Mouse (Mus musculus): Measurements from ENCODE around the gene Mlph. TPM values are rescaled to one million over a fixed set of nuclear protein-coding genes. Genes with fewer than 3 reads are reported as not detected.

Mlph gene
- polyA plus RNA-seq, 1 experiment from 2014 or later, result 8.8 TPM

DNA sequence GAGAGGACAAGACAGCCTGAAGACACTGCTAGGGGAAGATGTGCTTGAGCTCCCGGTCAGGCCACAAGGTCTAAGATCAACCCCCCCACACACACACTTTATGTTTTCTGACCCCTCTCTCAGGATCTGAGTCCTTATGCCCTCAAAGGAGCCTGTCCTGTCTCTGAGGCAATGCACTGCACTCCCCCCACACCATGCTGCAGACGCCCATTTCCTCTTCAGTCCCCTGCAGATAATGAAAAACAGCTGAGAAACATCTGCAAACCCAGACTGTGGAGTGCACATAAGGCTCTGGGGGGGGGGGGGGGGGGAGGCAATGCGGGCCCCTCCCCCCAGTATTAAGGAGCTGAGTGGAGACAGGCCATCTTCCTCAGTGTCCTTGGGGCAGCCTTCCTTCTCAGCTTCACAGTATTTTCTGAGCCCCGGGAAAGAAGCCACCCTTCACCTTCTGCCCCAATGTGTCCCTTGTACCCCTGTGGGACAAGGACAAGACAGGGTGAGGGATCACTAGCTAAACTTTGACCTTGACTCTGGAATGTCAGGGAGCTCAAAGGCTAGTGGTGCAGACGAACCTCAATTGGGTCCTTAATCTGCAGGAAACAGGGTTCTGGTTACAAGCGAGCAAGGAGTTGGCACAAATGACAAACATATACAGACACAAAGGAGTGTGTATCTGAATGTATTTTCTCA, 29.0 kb upstream of the Mlph start:
- ATAC-seq (ENCODE audit: low FRiP score, low TSS enrichment) (peak; percentile 47; the same call in 1 of the 2 replicates), DNase-seq (ENCODE audit: low spot score) (no peak)
- WGBS, result 51% methylated on average over 6 of the region's 6 CpGs
- TF ChIP-seq EP300 (optimal IDR thresholded peaks at IDR 0.05), result no peak
- TF ChIP-seq CTCF (IDR thresholded peaks at IDR 0.05; ENCODE audit: low read depth), result no peak
- Histone ChIP-seq H3K4me2 (replicated peaks; ENCODE audit: low read depth) (no peak overlapping the region), H3K4me1 (replicated peaks; ENCODE audit: control insufficient read depth, insufficient read depth) (no peaks in the 10 kb centered on the region), H3K4me3 (ENCODE audit: low read depth, low read length) (no peak overlapping the region), H3K9ac (ENCODE audit: low read length) (no peak overlapping the region), H3K27ac (replicated peaks) (no peak overlapping the region), H3K27me3 (ENCODE audit: control insufficient read depth, insufficient read depth, low read length) (no peaks in the 10 kb centered on the region), H3K36me3 (ENCODE audit: control insufficient read depth, insufficient read depth, low read length) (no peaks in the 10 kb centered on the region), H3K9me3 (ENCODE audit: control insufficient read depth, low read length) (no peaks in the 10 kb centered on the region)

DNA sequence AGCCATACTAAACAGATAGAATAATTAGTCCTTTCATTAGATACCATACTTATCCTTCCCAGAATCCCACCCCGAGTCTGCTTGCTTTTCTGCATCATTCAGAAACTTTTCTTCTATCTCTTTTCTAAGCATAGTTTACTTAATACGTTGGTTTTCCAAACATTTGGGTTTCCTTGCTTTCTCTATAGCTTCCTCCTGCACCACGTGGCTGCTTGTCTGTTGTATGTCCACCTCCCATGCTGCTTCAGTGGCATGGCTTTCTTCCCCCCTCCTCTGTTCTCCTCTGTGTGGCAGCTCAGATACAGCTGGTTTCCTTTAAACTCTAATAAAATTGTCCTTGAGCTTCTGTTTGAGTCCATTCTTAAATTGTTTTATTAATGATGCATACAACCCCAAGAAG, 20.4 kb upstream of the Mlph start:
- no peaks in the 10 kb centered on the region for H3K9me3 ChIP-seq (ENCODE audit: control insufficient read depth, low read length)
- no peak overlapping the region for H3K27ac ChIP-seq (replicated peaks)
- H3K27me3 ChIP-seq (ENCODE audit: control insufficient read depth, insufficient read depth, low read length), result no peaks in the 10 kb centered on the region
- H3K9ac ChIP-seq (ENCODE audit: low read length), result no peak overlapping the region
- no peaks in the 10 kb centered on the region for H3K36me3 ChIP-seq (ENCODE audit: control insufficient read depth, insufficient read depth, low read length)
- H3K4me2 ChIP-seq (replicated peaks; ENCODE audit: low read depth), result no peak overlapping the region
- WGBS, result 21% methylated on average over 3 of the region's 3 CpGs
- peaks cover 6% of the 10 kb centered on the region; the same call in 1 of the 2 replicates for H3K4me1 ChIP-seq (replicated peaks; ENCODE audit: control insufficient read depth, insufficient read depth)
- no peak for ATAC-seq (ENCODE audit: low FRiP score, low TSS enrichment)
- TF ChIP-seq EP300 (optimal IDR thresholded peaks at IDR 0.05) (no peak), CTCF (IDR thresholded peaks at IDR 0.05; ENCODE audit: low read depth) (no peak)
- no peak for DNase-seq (ENCODE audit: low spot score)
- no peak overlapping the region for H3K4me3 ChIP-seq (ENCODE audit: low read depth, low read length)

DNA sequence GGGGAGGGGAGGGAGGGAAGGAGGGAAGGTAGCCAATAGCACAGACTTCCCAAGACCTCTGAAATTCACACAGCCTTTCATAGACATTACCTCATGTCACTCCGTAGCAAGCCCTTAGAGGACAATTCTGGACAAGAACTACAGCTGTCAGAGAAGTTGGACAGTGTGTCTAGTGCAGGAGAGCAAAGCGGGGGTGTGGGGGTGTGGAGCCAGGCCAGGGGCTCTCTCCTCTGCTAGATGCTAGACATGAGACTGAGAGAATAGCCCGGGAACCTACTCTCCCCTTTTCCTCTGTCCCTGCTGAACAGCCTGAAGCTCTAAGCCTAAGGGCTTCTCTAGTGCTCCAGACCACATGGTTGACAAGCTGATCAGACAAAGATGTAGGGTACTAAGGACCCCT, 19.9 kb upstream of the Mlph start:
- TF ChIP-seq EP300 (optimal IDR thresholded peaks at IDR 0.05) (no peak), CTCF (IDR thresholded peaks at IDR 0.05; ENCODE audit: low read depth) (no peak)
- WGBS, result 63% methylated on average over 3 of the region's 3 CpGs
- H3K4me2 ChIP-seq (replicated peaks; ENCODE audit: low read depth), result no peak overlapping the region
- ATAC-seq (ENCODE audit: low FRiP score, low TSS enrichment) (no peak), DNase-seq (ENCODE audit: low spot score) (no peak)
- H3K4me1 ChIP-seq (replicated peaks; ENCODE audit: control insufficient read depth, insufficient read depth), result peaks cover 6% of the 10 kb centered on the region; the same call in 1 of the 2 replicates
- H3K36me3 ChIP-seq (ENCODE audit: control insufficient read depth, insufficient read depth, low read length), result no peaks in the 10 kb centered on the region
- no peak overlapping the region for H3K9ac ChIP-seq (ENCODE audit: low read length)
- no peak overlapping the region for H3K27ac ChIP-seq (replicated peaks)
- no peaks in the 10 kb centered on the region for H3K9me3 ChIP-seq (ENCODE audit: control insufficient read depth, low read length)
- no peaks in the 10 kb centered on the region for H3K27me3 ChIP-seq (ENCODE audit: control insufficient read depth, insufficient read depth, low read length)
- no peak overlapping the region for H3K4me3 ChIP-seq (ENCODE audit: low read depth, low read length)

DNA sequence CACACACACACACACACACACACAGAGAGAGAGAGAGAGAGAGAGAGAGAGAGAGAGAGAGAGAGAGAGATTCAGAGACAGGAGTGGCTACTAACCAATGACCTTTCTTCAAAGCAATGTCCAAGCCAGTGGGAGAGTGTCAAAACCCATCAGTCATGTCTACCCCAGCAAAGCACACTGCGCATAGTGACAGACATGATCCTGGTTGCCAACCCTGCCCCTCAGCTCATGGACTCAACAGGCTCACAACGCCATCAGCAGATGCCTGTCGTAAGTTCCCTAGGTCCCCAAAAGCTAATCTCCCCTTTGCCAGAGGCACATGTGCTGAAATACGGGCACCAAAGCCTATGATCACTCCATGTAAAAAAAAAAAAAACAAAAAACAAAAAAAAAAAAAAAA, 18.6 kb upstream of the Mlph start:
- no peak for DNase-seq (ENCODE audit: low spot score)
- Histone ChIP-seq H3K4me1 (replicated peaks; ENCODE audit: control insufficient read depth, insufficient read depth) (peaks cover 6% of the 10 kb centered on the region; the same call in 1 of the 2 replicates), H3K9me3 (ENCODE audit: control insufficient read depth, low read length) (no peaks in the 10 kb centered on the region), H3K4me2 (replicated peaks; ENCODE audit: low read depth) (no peak overlapping the region), H3K9ac (ENCODE audit: low read length) (no peak overlapping the region), H3K4me3 (ENCODE audit: low read depth, low read length) (no peak overlapping the region), H3K36me3 (ENCODE audit: control insufficient read depth, insufficient read depth, low read length) (no peaks in the 10 kb centered on the region), H3K27ac (replicated peaks) (peak overlapping the region; percentile 78), H3K27me3 (ENCODE audit: control insufficient read depth, insufficient read depth, low read length) (no peaks in the 10 kb centered on the region)
- 74% methylated on average over 4 of the region's 4 CpGs for WGBS
- no peak for ATAC-seq (ENCODE audit: low FRiP score, low TSS enrichment)
- TF ChIP-seq CTCF (IDR thresholded peaks at IDR 0.05; ENCODE audit: low read depth) (no peak), EP300 (optimal IDR thresholded peaks at IDR 0.05) (no peak)

DNA sequence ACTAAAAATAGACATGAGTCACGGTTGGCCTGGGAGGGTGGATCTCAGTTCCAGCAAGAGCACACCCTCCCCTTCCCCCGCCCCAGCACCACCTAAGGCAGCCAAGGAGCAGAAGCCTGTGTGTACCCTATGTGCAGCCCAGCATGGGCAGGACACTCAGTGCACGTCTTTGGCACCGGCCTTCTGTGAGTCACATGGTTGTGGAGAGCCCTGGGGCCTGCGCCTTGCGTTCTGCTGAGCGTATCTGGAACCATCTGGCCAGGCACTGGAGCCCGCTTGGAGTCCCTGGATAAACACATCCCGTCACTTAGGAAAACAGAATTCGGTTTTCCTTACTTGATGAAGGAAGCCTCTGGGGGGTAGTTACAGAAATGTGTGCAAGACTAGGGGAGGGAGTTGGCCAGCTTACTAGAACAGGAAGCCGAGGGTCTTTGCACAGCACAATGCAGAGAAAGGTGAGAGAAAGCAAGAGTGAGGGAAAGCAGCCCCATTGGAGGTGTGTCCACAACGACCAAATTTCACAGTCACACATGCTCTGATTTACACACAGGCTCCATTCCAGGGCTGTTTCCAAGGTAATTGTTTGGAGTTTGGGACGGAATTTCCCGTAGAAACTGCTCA, 18.0 kb upstream of the Mlph start:
- 12% methylated on average over 14 of the region's 14 CpGs for WGBS
- H3K9ac ChIP-seq (ENCODE audit: low read length), result no peak overlapping the region
- ATAC-seq (ENCODE audit: low FRiP score, low TSS enrichment) (peak; percentile 95), DNase-seq (ENCODE audit: low spot score) (peak; percentile 76)
- H3K4me3 ChIP-seq (ENCODE audit: low read depth, low read length), result no peak overlapping the region
- H3K4me2 ChIP-seq (replicated peaks; ENCODE audit: low read depth), result 0 out of 2 replicates have a peak overlapping the region, but pooled peaks have one; percentile 11
- no peaks in the 10 kb centered on the region for H3K36me3 ChIP-seq (ENCODE audit: control insufficient read depth, insufficient read depth, low read length)
- H3K27me3 ChIP-seq (ENCODE audit: control insufficient read depth, insufficient read depth, low read length), result no peaks in the 10 kb centered on the region
- TF ChIP-seq CTCF (IDR thresholded peaks at IDR 0.05; ENCODE audit: low read depth) (no peak), EP300 (optimal IDR thresholded peaks at IDR 0.05) (no peak)
- peaks cover 6% of the 10 kb centered on the region; the same call in 1 of the 2 replicates for H3K4me1 ChIP-seq (replicated peaks; ENCODE audit: control insufficient read depth, insufficient read depth)
- peak overlapping the region; percentile 78 for H3K27ac ChIP-seq (replicated peaks)
- H3K9me3 ChIP-seq (ENCODE audit: control insufficient read depth, low read length), result no peaks in the 10 kb centered on the region

DNA sequence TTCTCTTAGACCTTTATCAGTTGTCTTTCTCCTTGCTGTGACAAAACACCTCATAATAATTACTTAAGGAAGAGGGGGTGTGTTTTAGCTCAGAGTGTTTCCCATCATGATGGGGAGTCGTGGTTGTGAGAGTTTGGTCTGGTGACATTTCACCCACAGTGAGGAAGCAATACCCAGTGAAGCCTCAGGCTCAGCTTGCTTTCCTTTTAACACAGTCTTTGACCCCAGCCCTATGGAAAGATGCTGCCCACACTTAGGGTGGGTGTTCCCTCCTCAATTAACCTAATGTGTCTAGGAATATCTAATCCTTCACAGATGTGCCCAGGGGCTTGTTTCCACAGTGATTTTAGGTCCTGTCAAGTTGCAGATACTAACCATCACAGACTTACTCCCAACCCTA, 16.9 kb upstream of the Mlph start:
- H3K27me3 ChIP-seq (ENCODE audit: control insufficient read depth, insufficient read depth, low read length), result no peaks in the 10 kb centered on the region
- WGBS, result 63% methylated on average over 1 of the region's 1 CpGs

More for the DNA sequence above, 16.9 kb upstream of the Mlph start:
- Histone ChIP-seq H3K9ac (ENCODE audit: low read length) (no peak overlapping the region), H3K4me3 (ENCODE audit: low read depth, low read length) (no peak overlapping the region), H3K9me3 (ENCODE audit: control insufficient read depth, low read length) (no peaks in the 10 kb centered on the region), H3K27ac (replicated peaks) (no peak overlapping the region), H3K4me2 (replicated peaks; ENCODE audit: low read depth) (no peak overlapping the region), H3K4me1 (replicated peaks; ENCODE audit: control insufficient read depth, insufficient read depth) (peaks cover 6% of the 10 kb centered on the region; the same call in 1 of the 2 replicates), H3K36me3 (ENCODE audit: control insufficient read depth, insufficient read depth, low read length) (no peaks in the 10 kb centered on the region)
- TF ChIP-seq CTCF (IDR thresholded peaks at IDR 0.05; ENCODE audit: low read depth) (no peak), EP300 (optimal IDR thresholded peaks at IDR 0.05) (no peak)
- DNase-seq (ENCODE audit: low spot score) (no peak), ATAC-seq (ENCODE audit: low FRiP score, low TSS enrichment) (no peak)
